Mouse (Mus musculus) bone marrow macrophage, adult 2 months (primary cell): ENCODE measurements around the gene Svs4. TPM values are rescaled to one million over a fixed set of nuclear protein-coding genes. Genes with fewer than 3 reads are reported as not detected.
"Not testable (repeated sequence)": the region's sequence is repeated elsewhere in the genome, so short reads cannot be mapped to it uniquely, and the experiment has no call there.

ENCODE experiments used
- H3K27ac ChIP-seq: 2 replicates; pipeline ENCODE4 v1.5.1; 2012; ENCODE audit warnings: low read depth, low read length; ENCODE audit not compliant: insufficient read depth
- H3K4me1 ChIP-seq: 2 replicates; pipeline ENCODE4 v1.6.1; 2012; ENCODE audit warnings: low read length; ENCODE audit not compliant: control insufficient read depth, insufficient read depth
- H3K4me3 ChIP-seq: 2 replicates; pipeline ENCODE4 v1.5.1; 2012; ENCODE audit warnings: mild to moderate bottlenecking, low read length, moderate library complexity; ENCODE audit not compliant: insufficient read depth
- CTCF ChIP-seq: IDR thresholded peaks from 2 replicates; pipeline ENCODE4 v1.5.1; 2012; ENCODE audit warnings: low read depth, mild to moderate bottlenecking, low read length, moderate library complexity
- POLR2A ChIP-seq: IDR thresholded peaks from 2 replicates; pipeline ENCODE4 v1.6.1; 2012; ENCODE audit warnings: mild to moderate bottlenecking, low read depth, low read length, borderline replicate concordance
- polyA plus RNA-seq: library from polyadenylated mRNA; stranded (reverse); fragments of >200 nt; gene quantifications from 2 replicates; pipeline ENCODE4 v1.2.4, GENCODE M21; 2012; ENCODE audit not compliant: missing spikeins, insufficient read depth, insufficient read length

Svs4 gene
- polyA plus RNA-seq: not detected in 2 replicates

- no peak within 1 kb of the TSS for H3K27ac ChIP-seq
- TF ChIP-seq POLR2A: no peak
- no peak for TF ChIP-seq CTCF
- H3K4me1 ChIP-seq: no peaks in the 10 kb centered on the region
- H3K4me3 ChIP-seq: no peak within 1 kb of the TSS
Measured at GRCm38 (mm10) chr2:164278359-164278758, at the start of gene Svs4. Svs4 (minus strand) TSS chr2:164278459.

GRCm38 (mm10) chr2:164320983-164321382, 42.7 kb upstream of the Svs4 start:
- Histone ChIP-seq H3K27ac (no peak overlapping the region), H3K4me3 (no peak overlapping the region), H3K4me1 (no peaks in the 10 kb centered on the region)
- TF ChIP-seq POLR2A: no peak
- TF ChIP-seq CTCF: no peak

GRCm38 (mm10) chr2:164316451-164316850, 38.2 kb upstream of the Svs4 start, which contains the start of gene Svs6:
Svs6 (plus strand) TSS chr2:164316751.
- H3K4me3 ChIP-seq, H3K4me1 ChIP-seq, H3K27ac ChIP-seq: not testable (repeated sequence)

- not testable (repeated sequence) for H3K4me3 ChIP-seq, H3K27ac ChIP-seq, H3K4me1 ChIP-seq
Measured at GRCm38 (mm10) chr2:164315460-164315859, 37.2 kb upstream of the Svs4 start.

- no peak for TF ChIP-seq POLR2A
- no peak for TF ChIP-seq CTCF
- Histone ChIP-seq H3K27ac (no peak overlapping the region), H3K4me3 (no peak overlapping the region), H3K4me1 (no peaks in the 10 kb centered on the region)
Measured at GRCm38 (mm10) chr2:164312599-164312998, 34.3 kb upstream of the Svs4 start.

GRCm38 (mm10) chr2:164288968-164289367, 10.7 kb upstream of the Svs4 start, which contains the start of gene Svs3a:
Svs3a (plus strand) TSS chr2:164289268.
- not testable (repeated sequence) for H3K27ac ChIP-seq, H3K4me1 ChIP-seq, H3K4me3 ChIP-seq

- not testable (repeated sequence) for H3K4me3 ChIP-seq, H3K4me1 ChIP-seq, H3K27ac ChIP-seq
Measured at GRCm38 (mm10) chr2:164256540-164256939, 21.7 kb downstream of the Svs4 start, which contains the start of gene Svs3b. Svs3b (minus strand) TSS chr2:164256640.

GRCm38 (mm10) chr2:164238366-164238765, 39.9 kb downstream of the Svs4 start, which contains the start of gene Svs2:
Svs2 (minus strand) TSS chr2:164238466.
- Histone ChIP-seq H3K4me1 (no peaks in the 10 kb centered on the region), H3K27ac (no peak within 1 kb of the TSS), H3K4me3 (no peak within 1 kb of the TSS)
- TF ChIP-seq POLR2A (no peak), CTCF (no peak)

GRCm38 (mm10) chr2:164232671-164233070, 45.6 kb downstream of the Svs4 start:
- TF ChIP-seq POLR2A (no peak), CTCF (no peak)
- no peak overlapping the region for H3K4me3 ChIP-seq
- no peak overlapping the region for H3K27ac ChIP-seq
- no peaks in the 10 kb centered on the region for H3K4me1 ChIP-seq

GRCm38 (mm10) chr2:164228361-164229070, 49.7 kb downstream of the Svs4 start:
- Histone ChIP-seq H3K27ac (no peak overlapping the region), H3K4me1 (no peaks in the 10 kb centered on the region), H3K4me3 (no peak overlapping the region)
- no peak for TF ChIP-seq CTCF
- no peak for TF ChIP-seq POLR2A

Other genes starting within 250 kb of the Svs4 start
- 69.9 and 82.6 TPM in 2 replicates for gene Stk4, start 208.1 kb downstream of the Svs4 start, polyA plus RNA-seq
- gene Tomm34, start 207.3 kb downstream of the Svs4 start, polyA plus RNA-seq: 60.6 and 63.8 TPM in 2 replicates
- gene Kcns1, start 107.3 kb downstream of the Svs4 start, polyA plus RNA-seq: not detected in 2 replicates
- gene Wfdc5, start 95.7 kb downstream of the Svs4 start, polyA plus RNA-seq: not detected in 2 replicates
- not detected in 2 replicates for gene Wfdc12, start 87.9 kb downstream of the Svs4 start, polyA plus RNA-seq
- gene Wfdc15a, start 78.3 kb downstream of the Svs4 start, polyA plus RNA-seq: not detected in 2 replicates
- gene Wfdc15b, start 56.8 kb downstream of the Svs4 start, polyA plus RNA-seq: not detected in 2 replicates
- not detected in 2 replicates for gene Svs2, start 40.0 kb downstream of the Svs4 start, polyA plus RNA-seq
- gene Svs3b, start 21.8 kb downstream of the Svs4 start, polyA plus RNA-seq: not detected in 2 replicates
- not detected in 2 replicates for gene Svs3a, start 10.8 kb upstream of the Svs4 start, polyA plus RNA-seq
- not detected in 2 replicates for gene Svs6, start 38.3 kb upstream of the Svs4 start, polyA plus RNA-seq
- gene Svs5, start 54.3 kb upstream of the Svs4 start, polyA plus RNA-seq: not detected in 2 replicates
- 2.1 and 2.3 TPM in 2 replicates for gene Slpi, start 110.6 kb upstream of the Svs4 start, polyA plus RNA-seq
- gene Rbpjl, start 124.7 kb upstream of the Svs4 start, polyA plus RNA-seq: not detected in 2 replicates
- gene Matn4, start 126.7 kb upstream of the Svs4 start, polyA plus RNA-seq: not detected in 2 replicates
- 125 and 132 TPM in 2 replicates for gene Sdc4, start 165.4 kb upstream of the Svs4 start, polyA plus RNA-seq
- 33.3 and 33.9 TPM in 2 replicates for gene Sys1, start 178.5 kb upstream of the Svs4 start, polyA plus RNA-seq
- gene Gm20458, start 182.5 kb upstream of the Svs4 start, polyA plus RNA-seq: not detected in 2 replicates
- gene Trp53tg5, start 195.3 kb upstream of the Svs4 start, polyA plus RNA-seq: not detected in 2 replicates
- 67.6 and 75.8 TPM in 2 replicates for gene Dbndd2, start 207.6 kb upstream of the Svs4 start, polyA plus RNA-seq
- gene Pigt, start 219.1 kb upstream of the Svs4 start, polyA plus RNA-seq: 58.5 and 80.9 TPM in 2 replicates